Mouse (Mus musculus) c-Kit-positive CD71-positive TER-119-positive erythroid progenitor cells, embryonic 14.5 days (primary cell): ENCODE data around the gene Olfr1415.
"Not testable (repeated sequence)": the region's sequence is repeated elsewhere in the genome, so short reads cannot be mapped to it uniquely, and the experiment has no call there.

Source experiments
- DNase-seq: peaks from one replicate; pipeline ENCODE4 v3.0.0-alpha.2; 2013; ENCODE audit warnings: low spot score

Gene Olfr1415

GRCm38 (mm10) chr1:92496001-92496400, at the start of gene Olfr1415:
Gene Olfr1415 (minus strand): TSS chr1:92496101.
- no peak for DNase-seq

GRCm38 (mm10) chr1:92539071-92539470, 43.2 kb upstream of the Olfr1415 start:
- DNase-seq = no peak

- DNase-seq = no peak
Measured at GRCm38 (mm10) chr1:92536972-92537371, 41.1 kb upstream of the Olfr1415 start.

- no peak for DNase-seq
Measured at GRCm38 (mm10) chr1:92523764-92524163, 27.9 kb upstream of the Olfr1415 start.

- DNase-seq = no peak
Measured at GRCm38 (mm10) chr1:92521376-92521775, 25.5 kb upstream of the Olfr1415 start.

- DNase-seq = no peak
Measured at GRCm38 (mm10) chr1:92519046-92519445, 23.1 kb upstream of the Olfr1415 start.

- no peak for DNase-seq
Measured at GRCm38 (mm10) chr1:92518561-92518960, 22.7 kb upstream of the Olfr1415 start, which contains the start of gene Olfr1414. Gene Olfr1414 (minus strand): TSS chr1:92518661.

GRCm38 (mm10) chr1:92515390-92515789, 19.5 kb upstream of the Olfr1415 start:
- no peak for DNase-seq

- DNase-seq = not testable (repeated sequence)
Measured at GRCm38 (mm10) chr1:92511646-92512045, 15.7 kb upstream of the Olfr1415 start.

GRCm38 (mm10) chr1:92485013-92485412, 10.9 kb downstream of the Olfr1415 start, which contains the start of gene Olfr1416:
Gene Olfr1416 (minus strand): TSS chr1:92485113.
- DNase-seq = no peak

GRCm38 (mm10) chr1:92474066-92474578, 21.8 kb downstream of the Olfr1415 start:
- DNase-seq = no peak

GRCm38 (mm10) chr1:92473165-92474041, 22.5 kb downstream of the Olfr1415 start, which contains the start of gene Ndufa10:
Gene Ndufa10 (minus strand): TSS chr1:92473860.
- DNase-seq = peak; percentile 92

GRCm38 (mm10) chr1:92468891-92469290, 27.0 kb downstream of the Olfr1415 start:
- DNase-seq = no peak

GRCm38 (mm10) chr1:92458416-92458815, 37.5 kb downstream of the Olfr1415 start:
- DNase-seq = no peak

- no peak for DNase-seq
Measured at GRCm38 (mm10) chr1:92457758-92458157, 38.1 kb downstream of the Olfr1415 start.

- DNase-seq = peak; percentile 48
Measured at GRCm38 (mm10) chr1:92453751-92454445, 42.0 kb downstream of the Olfr1415 start.

GRCm38 (mm10) chr1:92448293-92448692, 47.6 kb downstream of the Olfr1415 start:
- no peak for DNase-seq

GRCm38 (mm10) chr1:92441453-92442063, 54.3 kb downstream of the Olfr1415 start:
- peak; percentile 45 for DNase-seq

GRCm38 (mm10) chr1:92440066-92440750, 55.7 kb downstream of the Olfr1415 start:
- no peak for DNase-seq
